ENCODE assay signal across 7 mouse cellular contexts in the genomic region with DNA sequence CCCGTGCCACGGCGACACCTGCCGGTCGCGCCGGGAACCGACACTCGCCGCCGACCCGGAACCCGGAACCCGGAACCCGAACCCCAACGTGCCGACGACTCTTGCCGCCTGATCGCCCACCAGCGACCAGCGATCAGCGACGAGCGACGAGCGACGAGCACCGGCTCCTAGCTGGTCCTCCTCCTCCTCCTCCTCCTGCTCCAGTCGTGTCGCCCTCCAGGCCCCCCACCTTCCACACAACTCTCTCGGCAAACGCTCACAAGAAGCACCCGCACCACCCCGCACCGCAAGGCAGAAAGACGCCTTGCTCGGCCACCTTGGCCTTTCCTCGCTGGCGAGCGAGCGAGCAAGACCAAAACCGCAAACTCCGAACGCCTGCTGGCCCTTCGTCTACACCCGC.
DNase-seq lines count a peak whose midpoint lies in the region; ATAC-seq and TF ChIP-seq lines count a peak whose summit lies in the region.
"Not testable (repeated sequence)": the region's sequence is repeated elsewhere in the genome, so short reads cannot be mapped to it uniquely, and the experiment has no call there.

No protein-coding gene starts in this region.

- H3K36me3 ChIP-seq in hindbrain, postnatal 0 days (ENCODE audit: insufficient read depth, low read length); limb, embryonic 12.5 days: not testable (repeated sequence)

- DNase-seq in adrenal gland, adult (ENCODE audit: inconsistent age in 2 of 2, low spot score in 1 of 2) = peak; percentile 25 to 67
- peak; percentile 27 for DNase-seq in embryo, embryonic 11 days
- DNase-seq in heart, adult 11 months = peak; percentile 83
- DNase-seq in hindbrain, postnatal 0 days (ENCODE audit: low spot score) = peak; percentile 15
- peak; percentile 11 to 24 for DNase-seq in lung, postnatal 4 days
- peak; percentile 20 for DNase-seq in retina, embryonic 14.5 days (ENCODE audit: low spot score)

- H3K4me2 ChIP-seq in hindbrain, postnatal 0 days (ENCODE audit: low read depth, low read length) = peak overlapping the region; percentile 33; the same call in 1 of the 2 replicates
- H3K4me2 ChIP-seq in limb, embryonic 12.5 days = peak overlapping the region; percentile 47

- not testable (repeated sequence) for H3K4me1 ChIP-seq in hindbrain, postnatal 0 days (ENCODE audit: insufficient read depth, low read length); limb, embryonic 12.5 days (replicated peaks)

- 2% methylated on average over 16 of the region's 47 CpGs for WGBS in hindbrain, postnatal 0 days
- 8% methylated on average over 20 of the region's 47 CpGs for WGBS in limb, embryonic 12.5 days

- H3K9me3 ChIP-seq in hindbrain, postnatal 0 days (ENCODE audit: low read length); limb, embryonic 12.5 days: not testable (repeated sequence)

- not testable (repeated sequence) for TF ChIP-seq CTCF in hindbrain, postnatal 0 days (IDR thresholded peaks at IDR 0.05; ENCODE audit: low read depth)

- H3K4me3 ChIP-seq in hindbrain, postnatal 0 days (ENCODE audit: low read length) = peak overlapping the region; percentile 24; the same call in 1 of the 2 replicates
- H3K4me3 ChIP-seq in limb, embryonic 12.5 days (replicated peaks) = peak overlapping the region; percentile 40

- H3K9ac ChIP-seq in hindbrain, postnatal 0 days (replicated peaks; ENCODE audit: low read length); limb, embryonic 12.5 days (replicated peaks): not testable (repeated sequence)

- not testable (repeated sequence) for ATAC-seq in hindbrain, postnatal 0 days; limb, embryonic 12.5 days (ENCODE audit: insufficient number of reproducible peaks, insufficient read depth, low FRiP score, low TSS enrichment, low read depth)

- H3K27me3 ChIP-seq in hindbrain, postnatal 0 days (ENCODE audit: insufficient read depth, low read length); limb, embryonic 12.5 days: not testable (repeated sequence)

- peak overlapping the region; percentile 60; the same call in 1 of the 2 replicates for H3K27ac ChIP-seq in hindbrain, postnatal 0 days
- H3K27ac ChIP-seq in limb, embryonic 12.5 days = not testable (repeated sequence)

Comparison
In these comparisons a context has a peak if more than half of its experiments do, and no peak if none do; other contexts are left out.
1. DNase-seq: peak in every context shown above with its lines; median percentile 83 in heart, adult 11 months; 46 in adrenal gland, adult; 27 in embryo, embryonic 11 days; 20 in retina, embryonic 14.5 days; 18 in lung, postnatal 4 days; 15 in hindbrain, postnatal 0 days.